Mouse (Mus musculus): ENCODE results near the gene Smoc2. TPM values are rescaled to one million over a fixed set of nuclear protein-coding genes. Genes with fewer than 3 reads are reported as not detected.

Gene Smoc2
- polyA plus RNA-seq, 1 experiment, result 24.6 TPM

DNA sequence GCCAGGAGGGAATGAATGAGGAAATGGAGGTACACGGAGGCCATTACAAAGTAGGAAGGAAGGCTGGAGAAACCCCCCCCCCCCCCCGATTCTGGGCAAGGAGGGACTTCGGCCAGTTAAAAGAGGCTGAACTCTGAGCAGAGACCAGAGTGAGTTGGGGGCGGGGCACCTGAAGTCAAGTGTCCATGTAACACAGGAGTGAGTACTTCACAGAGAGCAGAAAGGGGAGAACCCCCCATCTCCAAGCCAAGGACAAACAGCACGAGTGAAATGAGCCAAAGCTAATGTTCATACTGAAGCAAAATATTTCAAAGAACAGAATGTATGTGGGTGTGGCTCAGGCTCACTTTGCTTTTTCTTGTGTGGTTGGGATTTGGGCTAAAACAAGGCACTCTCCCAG lies 121.7 kb downstream of the Smoc2 start:
- Histone ChIP-seq H3K27me3 (ENCODE audit: control insufficient read depth, insufficient read depth, low read length) (no peaks in the 10 kb centered on the region), H3K4me3 (ENCODE audit: control insufficient read depth, low read depth, low read length) (peak overlapping the region; percentile 71), H3K27ac (ENCODE audit: control insufficient read depth, insufficient read depth, low read depth, low read length) (no peak overlapping the region), H3K36me3 (ENCODE audit: control insufficient read depth, insufficient read depth, low read length) (no peaks in the 10 kb centered on the region), H3K4me1 (ENCODE audit: control insufficient read depth, insufficient read depth, low read length) (peaks cover 5% of the 10 kb centered on the region; the same call in 1 of the 2 replicates)
- no peak for TF ChIP-seq CTCF (IDR thresholded peaks at IDR 0.05; ENCODE audit: control insufficient read depth, insufficient read depth, insufficient replicate concordance, low read depth, low read length)
- no peak for TF ChIP-seq POLR2A (IDR thresholded peaks at IDR 0.05; ENCODE audit: control insufficient read depth, low read depth, low read length)

DNA sequence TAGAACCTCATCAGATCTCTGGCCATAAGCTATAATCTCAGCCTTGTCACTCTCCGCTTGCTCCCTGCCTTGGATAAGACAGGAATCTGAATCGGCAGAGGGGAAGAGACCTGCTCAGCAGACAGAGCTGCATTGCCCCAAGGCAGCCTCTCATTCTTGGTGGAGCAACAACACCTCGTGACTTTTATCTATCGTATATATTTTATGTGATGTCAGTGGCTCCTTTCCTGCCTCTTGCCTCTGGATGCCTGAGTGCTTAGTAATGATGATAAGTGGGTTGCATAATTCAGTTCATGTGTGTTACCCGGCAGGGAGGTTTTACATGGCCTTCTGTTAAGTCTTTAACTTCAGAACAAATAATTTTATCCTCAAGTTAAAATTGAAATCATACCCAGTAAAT lies 128.6 kb downstream of the Smoc2 start:
- H3K36me3 ChIP-seq (ENCODE audit: control insufficient read depth, insufficient read depth, low read length), result no peaks in the 10 kb centered on the region
- TF ChIP-seq POLR2A (IDR thresholded peaks at IDR 0.05; ENCODE audit: control insufficient read depth, low read depth, low read length), result no peak
- H3K4me1 ChIP-seq (ENCODE audit: control insufficient read depth, insufficient read depth, low read length), result no peaks in the 10 kb centered on the region
- H3K27me3 ChIP-seq (ENCODE audit: control insufficient read depth, insufficient read depth, low read length), result no peaks in the 10 kb centered on the region
- H3K4me3 ChIP-seq (ENCODE audit: control insufficient read depth, low read depth, low read length), result no peak overlapping the region
- H3K27ac ChIP-seq (ENCODE audit: control insufficient read depth, insufficient read depth, low read depth, low read length), result no peak overlapping the region

DNA sequence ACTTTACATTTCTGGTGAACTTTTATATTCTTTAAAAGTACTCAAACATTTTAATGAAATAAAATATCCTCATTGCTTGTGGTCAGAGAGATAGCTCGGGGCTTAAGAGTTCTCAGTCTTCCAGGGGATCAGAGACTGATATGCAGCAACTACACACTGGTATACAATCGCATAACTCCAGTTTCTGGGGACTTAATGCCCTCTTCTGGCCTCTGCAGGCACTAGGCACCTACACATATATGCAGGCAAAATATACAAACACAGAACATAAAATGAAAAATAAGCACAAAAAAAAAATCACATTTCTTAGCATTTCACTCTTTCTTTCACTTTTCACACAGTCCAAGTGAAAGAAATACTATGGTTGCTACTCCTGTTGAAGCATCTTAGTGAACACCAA lies 133.2 kb downstream of the Smoc2 start:
- H3K4me3 ChIP-seq (ENCODE audit: control insufficient read depth, low read depth, low read length), result no peak overlapping the region
- TF ChIP-seq POLR2A (IDR thresholded peaks at IDR 0.05; ENCODE audit: control insufficient read depth, low read depth, low read length) (no peak), CTCF (IDR thresholded peaks at IDR 0.05; ENCODE audit: control insufficient read depth, insufficient read depth, insufficient replicate concordance, low read depth, low read length) (no peak)
- H3K4me1 ChIP-seq (ENCODE audit: control insufficient read depth, insufficient read depth, low read length), result peaks cover 5% of the 10 kb centered on the region
- no peaks in the 10 kb centered on the region for H3K27me3 ChIP-seq (ENCODE audit: control insufficient read depth, insufficient read depth, low read length)
- H3K27ac ChIP-seq (ENCODE audit: control insufficient read depth, insufficient read depth, low read depth, low read length), result no peak overlapping the region
- no peaks in the 10 kb centered on the region for H3K36me3 ChIP-seq (ENCODE audit: control insufficient read depth, insufficient read depth, low read length)

DNA sequence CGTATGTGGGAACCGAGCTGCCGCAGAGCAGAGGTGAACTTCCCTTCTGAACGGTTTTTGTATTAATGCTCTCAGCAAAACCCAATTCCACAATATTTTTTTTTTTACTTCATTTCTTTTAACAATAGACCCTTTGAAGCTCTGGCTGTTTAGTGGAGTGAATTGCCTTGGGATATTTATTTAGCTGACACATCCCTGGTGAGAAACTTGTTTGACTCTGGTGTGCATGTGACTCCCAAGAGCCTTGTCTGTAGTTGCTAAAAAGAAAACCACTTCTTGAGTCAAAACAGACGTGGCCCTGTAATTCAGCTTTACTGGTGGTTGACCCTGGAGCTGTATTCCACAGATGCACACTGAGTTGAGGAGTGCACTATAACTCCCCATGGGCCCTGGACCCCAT lies 135.2 kb downstream of the Smoc2 start:
- no peaks in the 10 kb centered on the region for H3K27me3 ChIP-seq (ENCODE audit: control insufficient read depth, insufficient read depth, low read length)
- H3K27ac ChIP-seq (ENCODE audit: control insufficient read depth, insufficient read depth, low read depth, low read length), result no peak overlapping the region
- H3K4me3 ChIP-seq (ENCODE audit: control insufficient read depth, low read depth, low read length), result no peak overlapping the region
- no peak for TF ChIP-seq POLR2A (IDR thresholded peaks at IDR 0.05; ENCODE audit: control insufficient read depth, low read depth, low read length)
- no peak for TF ChIP-seq CTCF (IDR thresholded peaks at IDR 0.05; ENCODE audit: control insufficient read depth, insufficient read depth, insufficient replicate concordance, low read depth, low read length)
- peaks cover 5% of the 10 kb centered on the region for H3K4me1 ChIP-seq (ENCODE audit: control insufficient read depth, insufficient read depth, low read length)
- no peaks in the 10 kb centered on the region for H3K36me3 ChIP-seq (ENCODE audit: control insufficient read depth, insufficient read depth, low read length)

DNA sequence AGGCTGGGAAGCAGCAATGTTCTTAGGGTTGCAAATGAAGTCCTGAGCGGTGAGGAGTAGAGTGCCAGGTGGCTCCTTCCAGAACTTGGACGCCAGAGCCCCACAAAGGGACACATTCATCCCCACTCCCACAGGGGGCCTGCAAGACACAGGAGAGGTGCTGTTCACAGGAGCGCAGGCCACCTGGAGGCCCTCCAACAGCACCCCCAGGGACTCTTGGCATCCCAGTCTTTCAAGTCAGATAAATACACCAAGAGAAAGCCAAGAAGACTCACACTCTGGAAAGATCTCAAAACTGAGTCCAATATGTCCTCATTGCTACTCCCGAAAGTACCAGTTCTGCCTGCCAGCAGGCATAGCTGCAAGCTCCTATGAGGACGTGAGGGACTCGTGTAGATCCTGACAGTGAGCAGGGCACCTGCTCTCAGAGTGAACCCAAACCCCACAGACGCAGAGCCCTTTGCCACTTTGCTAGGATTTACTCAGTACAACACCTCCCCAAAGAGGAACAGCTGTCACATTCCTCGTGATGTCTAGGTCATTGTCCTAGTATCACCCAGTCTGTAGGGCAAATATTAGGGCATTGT lies 141.2 kb downstream of the Smoc2 start:
- Histone ChIP-seq H3K36me3 (ENCODE audit: control insufficient read depth, insufficient read depth, low read length) (no peaks in the 10 kb centered on the region), H3K27me3 (ENCODE audit: control insufficient read depth, insufficient read depth, low read length) (no peaks in the 10 kb centered on the region), H3K27ac (ENCODE audit: control insufficient read depth, insufficient read depth, low read depth, low read length) (no peak overlapping the region), H3K4me1 (ENCODE audit: control insufficient read depth, insufficient read depth, low read length) (no peaks in the 10 kb centered on the region; the same call in 1 of the 2 replicates), H3K4me3 (ENCODE audit: control insufficient read depth, low read depth, low read length) (no peak overlapping the region)
- no peak for TF ChIP-seq POLR2A (IDR thresholded peaks at IDR 0.05; ENCODE audit: control insufficient read depth, low read depth, low read length)
- no peak for TF ChIP-seq CTCF (IDR thresholded peaks at IDR 0.05; ENCODE audit: control insufficient read depth, insufficient read depth, insufficient replicate concordance, low read depth, low read length)

DNA sequence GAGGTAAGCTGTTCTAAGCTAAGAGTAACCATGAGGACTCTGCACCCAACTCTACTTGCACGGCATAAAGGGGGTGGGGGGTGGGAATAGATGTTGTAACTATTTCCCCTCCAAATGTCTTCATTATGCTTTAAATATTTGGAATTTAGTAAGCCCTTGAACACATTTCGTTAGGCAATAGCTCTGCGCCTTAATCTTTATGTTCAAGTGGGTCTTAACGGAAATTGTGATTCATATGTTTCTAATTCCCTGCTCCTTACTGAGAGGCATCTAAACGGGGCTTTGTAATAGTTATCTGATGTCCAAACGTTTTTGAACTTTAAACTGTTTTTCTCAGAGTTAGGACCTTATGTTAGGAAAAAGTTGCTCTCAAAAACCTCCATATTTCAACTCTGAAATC lies 147.2 kb downstream of the Smoc2 start:
- H3K4me1 ChIP-seq (ENCODE audit: control insufficient read depth, insufficient read depth, low read length), result no peaks in the 10 kb centered on the region
- H3K36me3 ChIP-seq (ENCODE audit: control insufficient read depth, insufficient read depth, low read length), result no peaks in the 10 kb centered on the region
- no peaks in the 10 kb centered on the region for H3K27me3 ChIP-seq (ENCODE audit: control insufficient read depth, insufficient read depth, low read length)
- no peak overlapping the region for H3K27ac ChIP-seq (ENCODE audit: control insufficient read depth, insufficient read depth, low read depth, low read length)
- no peak overlapping the region for H3K4me3 ChIP-seq (ENCODE audit: control insufficient read depth, low read depth, low read length)
- TF ChIP-seq CTCF (IDR thresholded peaks at IDR 0.05; ENCODE audit: control insufficient read depth, insufficient read depth, insufficient replicate concordance, low read depth, low read length) (no peak), POLR2A (IDR thresholded peaks at IDR 0.05; ENCODE audit: control insufficient read depth, low read depth, low read length) (no peak)

DNA sequence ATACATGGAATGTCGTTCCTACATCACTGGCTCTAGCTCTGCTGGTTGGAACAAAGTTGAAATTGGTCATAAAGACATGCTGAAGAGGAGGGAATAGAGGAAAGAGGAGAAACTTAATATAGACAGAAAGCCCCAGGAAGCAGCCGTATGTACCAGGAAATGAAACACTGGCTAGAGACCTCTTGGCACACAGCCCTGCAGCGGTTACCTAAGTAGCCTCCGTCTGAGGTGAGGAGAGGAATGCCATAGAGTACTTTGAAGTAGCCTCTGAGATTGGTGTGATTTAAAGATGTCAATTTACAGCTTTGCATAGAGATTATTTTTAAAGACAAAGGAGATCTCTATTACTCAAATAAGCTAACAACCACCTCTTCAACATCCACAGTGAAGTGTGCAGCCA lies 155.4 kb downstream of the Smoc2 start:
- no peaks in the 10 kb centered on the region for H3K4me1 ChIP-seq (ENCODE audit: control insufficient read depth, insufficient read depth, low read length)
- no peak overlapping the region for H3K27ac ChIP-seq (ENCODE audit: control insufficient read depth, insufficient read depth, low read depth, low read length)
- no peak for TF ChIP-seq POLR2A (IDR thresholded peaks at IDR 0.05; ENCODE audit: control insufficient read depth, low read depth, low read length)
- no peak for TF ChIP-seq CTCF (IDR thresholded peaks at IDR 0.05; ENCODE audit: control insufficient read depth, insufficient read depth, insufficient replicate concordance, low read depth, low read length)
- H3K36me3 ChIP-seq (ENCODE audit: control insufficient read depth, insufficient read depth, low read length), result no peaks in the 10 kb centered on the region
- no peaks in the 10 kb centered on the region for H3K27me3 ChIP-seq (ENCODE audit: control insufficient read depth, insufficient read depth, low read length)
- no peak overlapping the region for H3K4me3 ChIP-seq (ENCODE audit: control insufficient read depth, low read depth, low read length)

DNA sequence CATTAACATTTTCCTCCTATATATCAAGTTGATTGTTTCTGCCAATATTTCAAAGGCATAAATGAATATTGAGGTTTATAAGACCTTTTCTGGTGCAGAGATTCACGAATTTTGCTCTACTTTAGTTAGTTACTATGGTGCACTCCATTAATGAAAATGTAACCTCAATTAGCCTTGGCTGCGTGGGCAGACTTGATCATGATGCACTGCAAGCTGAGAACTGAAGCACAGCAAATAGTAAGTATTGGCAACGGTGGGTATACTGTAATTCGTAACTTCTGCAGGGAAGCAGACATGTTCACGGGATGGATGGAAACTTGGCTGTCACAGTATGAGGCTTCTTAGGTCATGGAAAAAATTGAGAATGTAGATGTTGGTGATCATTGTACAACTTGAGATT lies 166.3 kb downstream of the Smoc2 start:
- H3K36me3 ChIP-seq (ENCODE audit: control insufficient read depth, insufficient read depth, low read length), result no peaks in the 10 kb centered on the region
- no peak overlapping the region for H3K27ac ChIP-seq (ENCODE audit: control insufficient read depth, insufficient read depth, low read depth, low read length)
- no peaks in the 10 kb centered on the region for H3K27me3 ChIP-seq (ENCODE audit: control insufficient read depth, insufficient read depth, low read length)
- TF ChIP-seq POLR2A (IDR thresholded peaks at IDR 0.05; ENCODE audit: control insufficient read depth, low read depth, low read length), result no peak
- H3K4me3 ChIP-seq (ENCODE audit: control insufficient read depth, low read depth, low read length), result no peak overlapping the region
- H3K4me1 ChIP-seq (ENCODE audit: control insufficient read depth, insufficient read depth, low read length), result peaks cover 3% of the 10 kb centered on the region

Measured in testis, adult 2 months (tissue).